Mouse (Mus musculus) forebrain, embryonic 11.5 days (tissue): Measurements from ENCODE around the gene Pgap2. TPM values are rescaled to one million over a fixed set of nuclear protein-coding genes. Genes with fewer than 3 reads are reported as not detected.

Experiments used
- polyA plus RNA-seq: library from polyadenylated mRNA; unstranded; fragments of >200 nt; fragmentation: Nextera tagmentation; extraction: Ambion mirVana; gene quantifications from 2 replicates; pipeline ENCODE4 v1.2.1, GENCODE M21; 2014

Gene Pgap2
- polyA plus RNA-seq, 1 experiment from 2014 or later, result 58.8 TPM

Other genes starting within 250 kb of the Pgap2 start
- 4.1 and 5.5 TPM in 2 replicates for gene Il18bp, start 191.5 kb upstream of the Pgap2 start, polyA plus RNA-seq
- gene Rnf121, start 144.7 kb upstream of the Pgap2 start, polyA plus RNA-seq, result 30.2 and 31.9 TPM in 2 replicates
- 36.9 and 38.8 TPM in 2 replicates for gene Xndc1, start 144.7 kb upstream of the Pgap2 start, polyA plus RNA-seq
- 2.1 and 2.4 TPM in 2 replicates for gene Xntrpc, start 144.5 kb upstream of the Pgap2 start, polyA plus RNA-seq
- not detected in 2 replicates for gene Trpc2, start 127.1 kb upstream of the Pgap2 start, polyA plus RNA-seq
- 0.52 and 0.89 TPM in 2 replicates for gene Art1, start 108.5 kb upstream of the Pgap2 start, polyA plus RNA-seq
- gene Art5, start 100.7 kb upstream of the Pgap2 start, polyA plus RNA-seq, result 0.72 and 1.5 TPM in 2 replicates
- gene Chrna10, start 93.4 kb upstream of the Pgap2 start, polyA plus RNA-seq, result not detected in 2 replicates
- 46.3 and 50.0 TPM in 2 replicates for gene Nup98, start within 50 bp of the Pgap2 start, polyA plus RNA-seq
- 32.2 and 37.2 TPM in 2 replicates for gene Rhog, start 45.8 kb downstream of the Pgap2 start, polyA plus RNA-seq
- gene Stim1, start 57.6 kb downstream of the Pgap2 start, polyA plus RNA-seq, result 12.3 and 14.3 TPM in 2 replicates
- 274 and 290 TPM in 2 replicates for gene Rrm1, start 231.5 kb downstream of the Pgap2 start, polyA plus RNA-seq